Mouse (Mus musculus) ES-Bruce4 (cell line): ENCODE measurements around the gene Tbc1d22a. TPM values are rescaled to one million over a fixed set of nuclear protein-coding genes. Genes with fewer than 3 reads are reported as not detected.

Experiments used
- H3K27ac ChIP-seq: 2 replicates; pipeline ENCODE4 v1.5.1; 2012; ENCODE audit warnings: low read length, inconsistent platforms; ENCODE audit not compliant: insufficient read depth
- H3K27me3 ChIP-seq: 2 replicates; pipeline ENCODE4 v1.6.1; 2012; ENCODE audit warnings: mild to moderate bottlenecking, low read length, inconsistent platforms; ENCODE audit not compliant: control insufficient read depth, poor library complexity, insufficient read depth, severe bottlenecking
- H3K36me3 ChIP-seq: 2 replicates; pipeline ENCODE4 v1.6.1; 2012; ENCODE audit warnings: inconsistent platforms, mild to moderate bottlenecking, low read length, moderate library complexity; ENCODE audit not compliant: control insufficient read depth, poor library complexity, insufficient read depth, severe bottlenecking
- H3K4me1 ChIP-seq: one replicate; pipeline ENCODE4 v1.8.1; 2011; ENCODE audit warnings: low read length; ENCODE audit not compliant: control insufficient read depth, insufficient read depth
- H3K4me3 ChIP-seq: 2 replicates; pipeline ENCODE4 v1.5.1; 2011; ENCODE audit warnings: low read depth, mild to moderate bottlenecking, low read length
- H3K9ac ChIP-seq: 2 replicates; pipeline ENCODE4 v1.6.1; 2012; ENCODE audit warnings: low read depth, mild to moderate bottlenecking, inconsistent platforms; ENCODE audit not compliant: poor library complexity, severe bottlenecking
- H3K9me3 ChIP-seq: replicated peaks from 2 replicates; pipeline ENCODE4 v1.6.1; 2012; ENCODE audit warnings: mild to moderate bottlenecking, low read length, inconsistent platforms; ENCODE audit not compliant: control insufficient read depth, poor library complexity, insufficient read depth, severe bottlenecking
- CTCF ChIP-seq: IDR thresholded peaks from one replicate; pipeline ENCODE4 v1.8.1; 2011; ENCODE audit warnings: low read depth, low read length
- EP300 ChIP-seq: IDR thresholded peaks from 2 replicates; pipeline ENCODE4 v1.6.1; 2011; ENCODE audit warnings: low read depth, low read length; ENCODE audit not compliant: insufficient read depth
- POLR2A ChIP-seq: IDR thresholded peaks from one replicate; pipeline ENCODE4 v1.8.1; 2011; ENCODE audit warnings: low read length; ENCODE audit not compliant: insufficient read depth
- polyA plus RNA-seq: library from polyadenylated mRNA; stranded (reverse); fragments of >200 nt; gene quantifications from 2 replicates; pipeline ENCODE4 v1.2.4, GENCODE M21; 2011; ENCODE audit warnings: low read depth; ENCODE audit not compliant: missing spikeins, insufficient read depth, insufficient read length

The Tbc1d22a gene
- polyA plus RNA-seq, 1 experiment, result 14.1 TPM

DNA sequence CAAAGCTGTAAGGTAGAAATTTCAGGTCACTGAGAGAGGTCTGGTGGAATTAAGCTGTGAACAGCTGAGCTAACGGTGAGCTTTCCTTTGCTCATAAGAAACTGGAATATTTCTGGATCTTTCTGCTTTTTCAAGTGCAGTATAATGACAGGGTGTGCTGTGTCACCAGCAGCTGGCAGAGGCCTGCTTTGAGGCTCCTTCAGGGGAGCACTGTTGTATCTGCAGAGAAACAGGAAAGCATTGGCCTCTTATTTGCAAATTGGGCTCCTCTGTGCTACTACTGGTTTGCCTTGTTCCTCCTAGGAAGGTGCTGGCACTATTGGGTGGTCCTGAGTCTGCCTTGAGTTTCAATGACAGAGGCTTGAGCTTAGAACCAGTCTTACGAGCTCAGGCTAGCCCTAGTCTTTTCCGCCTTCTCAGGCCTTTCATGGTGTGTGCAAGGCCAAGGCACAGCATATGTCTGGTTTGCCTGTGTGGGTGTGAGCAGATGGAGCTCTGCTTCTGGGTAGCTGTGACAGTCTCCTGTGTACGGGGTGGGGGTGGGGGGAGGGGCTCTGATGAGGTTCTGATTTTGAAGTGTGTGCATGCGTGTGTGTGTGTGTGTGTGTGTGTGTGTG is 95.1 kb downstream of the Tbc1d22a start:
- Histone ChIP-seq H3K27me3 (no peaks in the 10 kb centered on the region), H3K4me1 (no peaks in the 10 kb centered on the region), H3K27ac (no peak overlapping the region), H3K36me3 (peaks cover 8% of the 10 kb centered on the region), H3K9ac (no peak overlapping the region), H3K4me3 (no peak overlapping the region), H3K9me3 (peaks cover 13% of the 10 kb centered on the region)
- no peak for TF ChIP-seq POLR2A
- TF ChIP-seq CTCF, result no peak
- no peak for TF ChIP-seq EP300

DNA sequence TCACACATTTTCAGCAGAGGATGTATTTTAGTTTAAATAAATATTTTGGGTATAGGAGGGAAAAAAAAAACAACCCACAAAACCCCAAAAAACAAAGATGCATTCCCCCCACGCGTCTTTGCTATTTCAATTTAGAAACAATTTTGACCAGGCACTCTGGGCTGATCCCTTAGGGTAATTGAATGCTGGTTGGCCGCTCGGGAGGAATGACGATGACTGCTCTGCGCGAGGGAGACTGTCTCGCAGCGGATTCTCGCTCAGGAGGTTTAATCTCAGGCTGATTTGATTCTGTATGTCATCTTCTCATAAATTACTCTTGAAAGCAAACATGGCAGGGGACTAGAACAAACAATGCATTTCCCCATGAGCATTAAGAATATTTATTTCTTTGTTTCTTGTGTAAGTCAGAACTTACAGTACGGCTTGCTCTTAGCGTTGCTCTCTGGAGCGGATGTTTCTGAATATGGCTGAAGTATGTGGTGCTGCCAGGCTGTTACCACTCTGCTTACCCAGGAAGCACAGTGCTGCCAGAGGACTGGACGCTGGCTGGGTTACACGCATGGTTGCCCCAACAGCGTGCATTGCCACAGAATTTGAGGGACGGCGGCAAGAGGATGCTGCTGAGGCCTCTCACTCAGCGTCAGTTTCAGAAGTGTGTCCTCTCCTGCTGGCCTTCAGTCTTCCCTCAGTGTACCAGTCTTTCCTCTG is 106.7 kb downstream of the Tbc1d22a start:
- TF ChIP-seq EP300 (no peak), CTCF (no peak), POLR2A (no peak)
- Histone ChIP-seq H3K4me1 (no peaks in the 10 kb centered on the region), H3K9me3 (peaks cover 9% of the 10 kb centered on the region), H3K27ac (no peak overlapping the region), H3K9ac (no peak overlapping the region), H3K27me3 (no peaks in the 10 kb centered on the region), H3K36me3 (no peaks in the 10 kb centered on the region), H3K4me3 (no peak overlapping the region)

DNA sequence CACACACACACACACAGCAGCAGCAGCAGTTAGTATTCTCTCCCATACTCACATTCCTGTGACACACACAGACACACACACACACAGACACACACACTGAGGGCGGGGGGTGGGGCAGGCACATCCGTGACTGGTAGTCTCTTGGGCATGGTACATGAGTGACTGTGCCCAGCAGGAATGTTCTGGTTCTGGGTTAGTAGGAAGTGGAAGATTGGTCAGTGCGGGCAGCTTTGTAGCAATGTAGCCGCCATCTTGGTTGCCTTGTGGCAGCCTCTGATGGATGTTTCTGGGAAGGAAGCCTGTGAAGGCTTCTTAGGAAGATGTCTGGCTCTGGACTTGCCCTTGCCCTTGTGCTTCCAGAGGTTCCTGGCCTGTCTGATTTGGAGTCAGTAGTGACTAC is 112.1 kb downstream of the Tbc1d22a start:
- Histone ChIP-seq H3K9ac (no peak overlapping the region), H3K27me3 (no peaks in the 10 kb centered on the region), H3K4me3 (no peak overlapping the region), H3K27ac (no peak overlapping the region), H3K9me3 (no peaks in the 10 kb centered on the region), H3K4me1 (no peaks in the 10 kb centered on the region), H3K36me3 (no peaks in the 10 kb centered on the region)
- no peak for TF ChIP-seq EP300
- TF ChIP-seq CTCF, result no peak
- TF ChIP-seq POLR2A, result no peak

DNA sequence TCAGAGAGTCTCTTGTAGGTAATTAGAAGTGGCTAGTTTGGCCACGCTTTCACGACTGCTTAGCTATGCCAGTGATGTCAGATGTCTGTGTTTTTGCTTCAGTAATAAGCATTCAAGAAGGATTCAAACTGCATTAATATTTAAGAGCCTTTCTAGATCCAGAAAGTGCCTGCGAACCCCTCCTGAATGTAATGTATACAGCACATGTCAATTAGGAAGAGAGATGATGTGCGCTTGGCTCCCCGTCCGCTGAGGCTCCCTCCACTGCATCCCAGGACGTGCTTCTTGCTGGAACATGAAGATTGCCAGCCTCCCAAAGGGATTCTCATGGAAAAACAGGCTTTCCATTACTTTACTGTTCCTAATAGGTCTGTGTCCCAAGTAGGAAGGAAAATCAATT is 115.7 kb downstream of the Tbc1d22a start:
- Histone ChIP-seq H3K9ac (no peak overlapping the region), H3K36me3 (no peaks in the 10 kb centered on the region), H3K4me1 (no peaks in the 10 kb centered on the region), H3K4me3 (no peak overlapping the region), H3K27me3 (no peaks in the 10 kb centered on the region), H3K9me3 (no peaks in the 10 kb centered on the region), H3K27ac (no peak overlapping the region)
- TF ChIP-seq EP300, result no peak
- TF ChIP-seq POLR2A, result no peak
- TF ChIP-seq CTCF, result no peak

DNA sequence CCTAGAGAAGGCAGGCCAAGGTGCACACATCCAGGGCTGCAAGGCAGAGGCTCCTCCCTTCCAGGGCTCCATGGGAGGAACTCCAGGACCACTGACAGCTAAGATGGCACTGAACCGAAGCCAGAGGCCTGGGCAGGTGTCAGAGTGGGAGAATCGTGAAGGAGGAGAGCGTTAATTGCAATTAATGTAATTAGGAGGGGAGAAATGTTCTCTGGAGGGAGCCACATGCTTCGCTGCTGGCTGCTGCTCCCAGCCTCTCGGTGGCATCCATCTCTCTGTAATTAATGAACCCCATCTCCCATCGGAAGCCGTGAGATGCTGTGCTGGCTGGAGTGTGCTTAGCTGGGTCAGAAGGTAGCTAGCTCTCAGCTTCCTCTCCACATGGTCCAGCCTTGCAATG is 116.2 kb downstream of the Tbc1d22a start:
- H3K4me3 ChIP-seq, result no peak overlapping the region
- no peaks in the 10 kb centered on the region for H3K4me1 ChIP-seq
- no peak for TF ChIP-seq POLR2A
- no peak for TF ChIP-seq EP300
- TF ChIP-seq CTCF, result no peak
- H3K9me3 ChIP-seq, result no peaks in the 10 kb centered on the region
- H3K36me3 ChIP-seq, result no peaks in the 10 kb centered on the region
- no peak overlapping the region for H3K27ac ChIP-seq
- H3K9ac ChIP-seq, result no peak overlapping the region
- no peaks in the 10 kb centered on the region for H3K27me3 ChIP-seq

DNA sequence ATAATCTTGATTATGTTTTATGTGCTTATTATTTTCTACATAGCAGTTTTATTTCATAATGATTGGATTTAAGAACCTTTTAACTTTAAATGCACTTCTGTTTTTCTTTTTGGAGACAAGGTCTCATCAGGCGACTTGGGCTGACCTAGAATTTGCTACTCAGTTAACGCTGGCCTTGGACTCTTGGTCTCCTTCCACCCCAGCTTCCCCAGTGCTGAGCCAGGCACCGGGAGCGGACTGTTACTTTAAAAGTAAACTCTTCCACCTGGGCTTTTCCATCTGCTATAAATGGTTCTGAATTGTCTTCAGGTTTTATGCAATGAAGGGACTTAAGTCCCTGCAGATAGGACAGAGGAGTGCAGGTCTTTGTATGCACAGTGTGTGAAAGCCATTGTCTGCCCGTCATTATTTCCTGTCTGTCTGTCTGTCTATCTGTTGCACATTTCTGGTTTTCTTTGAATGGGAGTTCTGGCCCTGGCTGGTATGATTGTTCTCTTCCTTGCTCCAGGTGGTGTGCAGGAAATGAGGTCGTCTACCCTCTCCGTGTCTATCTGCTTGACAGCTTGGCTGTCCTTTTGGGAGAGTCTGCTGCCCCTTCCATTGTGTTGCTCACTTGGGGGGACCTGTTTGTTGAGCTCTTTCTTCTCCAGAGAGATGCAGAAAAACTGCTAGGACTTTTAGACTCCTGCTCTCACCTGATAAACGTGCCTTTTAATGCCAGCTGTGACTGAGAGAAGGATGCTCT is 117.4 kb downstream of the Tbc1d22a start:
- Histone ChIP-seq H3K9me3 (no peaks in the 10 kb centered on the region), H3K4me3 (no peak overlapping the region), H3K9ac (no peak overlapping the region), H3K4me1 (no peaks in the 10 kb centered on the region), H3K27ac (no peak overlapping the region), H3K27me3 (no peaks in the 10 kb centered on the region), H3K36me3 (no peaks in the 10 kb centered on the region)
- TF ChIP-seq POLR2A (no peak), CTCF (no peak), EP300 (no peak)
